Mouse (Mus musculus): Measurements from ENCODE around the gene Gpr174.

- TF ChIP-seq CTCF (conservative IDR thresholded peaks at IDR 0.05; ENCODE audit: insufficient read depth, insufficient read length, low read depth, low read length): no peak
- TF ChIP-seq POLR2A (IDR thresholded peaks at IDR 0.05; ENCODE audit: low read depth, low read length): no peak
Measured at GRCm38 (mm10) chrX:107341980-107342379, 86.3 kb downstream of the Gpr174 start.

Data from kidney, adult 2 months (tissue).